Mouse (Mus musculus) cerebellum, postnatal 36 days (tissue): ENCODE results near the gene Lpar6.

Source experiments
- DNase-seq, 2 experiments: peaks; one replicate each; pipeline ENCODE4 v3.0.0; 2021 to 2022; ENCODE audit warnings: mixed read lengths in 2 of 2

Gene Lpar6

DNA sequence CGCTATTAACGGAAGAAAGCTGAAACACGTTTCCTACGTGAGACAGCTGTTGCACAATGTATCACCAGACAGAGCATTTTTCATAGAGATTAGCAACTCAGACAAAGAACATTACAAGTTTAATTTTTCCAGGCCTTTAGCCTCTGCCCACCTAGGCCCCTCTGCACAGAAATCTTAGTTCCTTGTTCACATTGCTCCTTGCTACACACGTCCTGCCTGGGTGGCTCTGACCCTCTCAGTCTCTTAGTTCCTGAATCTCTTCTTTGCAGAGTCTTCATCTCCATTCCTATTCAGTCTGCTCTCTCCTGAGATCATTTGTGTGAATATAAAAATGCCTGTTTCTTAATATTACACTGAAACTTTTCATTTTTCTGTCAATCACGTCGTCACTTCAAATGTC, 19.7 kb downstream of the Lpar6 start:
- DNase-seq: no peak

DNA sequence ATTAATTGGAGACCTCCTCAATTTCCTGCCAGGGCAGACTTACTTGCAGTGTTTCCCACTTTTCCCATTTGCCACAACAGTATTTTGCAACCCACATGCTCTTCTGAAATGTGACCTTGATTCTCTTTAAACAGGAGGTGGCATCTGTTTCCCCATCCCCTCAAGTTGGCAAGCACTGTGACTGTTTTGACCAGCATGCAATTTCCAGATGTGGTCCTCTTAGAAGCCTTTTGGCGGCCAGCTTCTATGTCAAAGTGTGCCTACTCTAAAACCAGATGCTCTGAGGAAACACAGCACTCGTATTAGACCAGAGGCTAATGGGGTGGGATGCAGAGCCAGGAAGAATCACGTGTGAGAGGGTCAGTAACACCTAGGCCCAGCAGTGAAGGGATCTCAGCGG, 20.5 kb downstream of the Lpar6 start:
- no peak for DNase-seq

DNA sequence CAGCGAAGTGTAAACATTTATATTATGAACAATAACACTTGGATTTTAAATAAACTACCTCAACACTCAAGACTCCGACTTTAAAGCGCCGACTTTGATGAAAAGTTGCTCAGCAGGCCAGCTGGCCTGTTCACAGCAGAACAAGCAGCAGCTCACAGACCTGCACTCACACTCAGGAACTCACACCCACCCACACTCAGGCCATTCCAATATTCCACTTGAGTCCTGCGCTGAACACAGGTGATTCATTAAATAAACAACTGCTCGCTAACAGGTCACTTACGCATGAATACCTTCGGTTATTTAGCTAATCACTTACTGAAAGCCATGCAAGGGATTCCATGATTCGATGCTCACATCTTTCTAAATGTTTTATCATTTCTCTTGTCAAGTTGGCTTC, 24.5 kb downstream of the Lpar6 start:
- DNase-seq: no peak

DNA sequence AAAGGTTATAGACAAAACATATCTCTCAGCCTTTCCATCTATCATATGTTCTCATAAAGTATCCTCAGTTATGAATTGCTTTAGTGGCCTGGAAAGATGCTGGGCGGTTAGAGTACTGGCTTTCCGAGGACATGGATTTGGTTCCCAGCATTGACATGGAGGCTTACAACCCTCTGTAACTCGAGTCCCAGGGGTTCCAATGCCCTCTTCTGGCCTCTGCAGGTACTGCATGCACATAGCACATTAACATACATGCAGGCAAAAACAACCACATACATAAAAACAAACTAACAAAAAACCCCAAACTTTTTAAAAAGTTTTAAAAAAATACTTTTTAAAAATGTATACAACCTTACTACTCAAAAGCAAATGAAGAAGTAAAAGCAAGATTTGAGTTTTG, 28.5 kb downstream of the Lpar6 start:
- DNase-seq: peak in 1 of 2 experiments; percentile 8

DNA sequence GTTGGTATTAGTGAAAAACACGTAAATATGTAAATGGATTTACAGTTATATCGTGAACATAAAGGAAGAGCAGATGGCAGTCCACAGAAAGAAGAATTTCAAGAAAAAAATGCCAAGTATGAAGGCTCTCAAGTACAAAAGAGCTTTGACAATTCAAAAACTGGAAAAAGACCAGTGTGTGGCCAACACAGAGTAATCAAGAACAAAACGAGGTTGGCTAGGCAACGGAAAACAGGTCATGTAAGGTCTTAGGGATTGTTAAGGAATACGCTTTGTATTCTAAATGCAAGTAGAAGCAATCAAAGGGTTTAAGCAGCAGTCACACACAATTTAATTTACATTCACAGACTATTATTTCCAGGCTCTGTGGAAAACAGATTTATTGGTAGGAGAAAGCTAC, 34.1 kb downstream of the Lpar6 start:
- DNase-seq: no peak

DNA sequence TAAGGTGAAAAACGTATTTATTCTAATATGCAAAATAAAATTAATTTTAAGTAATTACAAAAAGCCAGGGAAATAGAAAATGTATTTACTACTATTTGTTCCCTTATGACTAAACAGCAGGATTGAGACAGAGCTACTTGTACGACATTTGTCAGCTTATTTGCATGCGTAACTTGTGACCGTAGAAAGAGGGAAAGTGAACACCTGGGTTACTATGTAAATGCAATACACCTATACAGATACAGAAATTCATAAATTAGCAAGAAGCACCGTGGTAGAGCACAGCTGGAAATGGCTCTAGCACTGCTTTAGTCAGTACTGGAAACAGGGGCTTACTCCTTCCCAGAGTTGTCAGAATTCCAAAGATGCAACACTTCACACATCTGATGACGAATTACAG, 41.4 kb downstream of the Lpar6 start:
- DNase-seq: no peak

DNA sequence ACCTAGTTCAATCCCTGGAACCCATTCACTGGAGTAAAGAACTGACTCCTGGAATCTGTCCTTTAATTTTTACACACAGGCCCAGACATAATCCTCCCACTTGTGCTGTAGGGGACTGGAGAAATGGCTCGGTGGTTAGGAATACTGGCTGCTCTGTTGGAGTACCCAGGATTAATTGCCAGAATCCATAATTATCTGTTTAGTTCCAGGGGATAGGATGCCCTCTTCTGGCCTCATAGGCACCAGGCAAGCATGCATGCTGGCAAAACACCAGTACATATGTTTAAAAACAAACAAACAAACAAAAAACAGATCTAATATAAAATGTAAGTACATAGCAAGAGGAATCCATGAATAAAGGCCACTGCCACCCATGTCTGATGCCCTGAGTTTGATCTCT, 43.3 kb downstream of the Lpar6 start:
- DNase-seq: peak in 1 of 2 experiments; percentile 5

DNA sequence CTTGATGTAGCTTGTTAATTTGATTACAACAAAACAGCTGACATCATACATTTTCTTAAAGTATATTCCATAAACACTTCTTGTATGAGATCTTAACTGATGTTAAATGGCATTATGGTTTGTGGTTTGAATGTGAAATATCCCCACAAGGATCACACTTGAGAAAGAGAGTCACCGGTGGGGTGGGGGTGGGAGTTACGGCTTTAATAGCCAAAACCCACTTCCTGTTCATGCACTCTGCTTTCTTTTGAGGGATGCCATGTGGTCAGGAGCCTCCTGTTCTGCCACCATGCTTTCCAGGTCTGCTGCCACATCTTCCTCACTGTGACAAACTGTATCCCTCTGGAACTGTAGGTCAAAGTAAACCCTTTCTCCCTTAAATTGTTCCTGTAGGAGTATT, 52.2 kb downstream of the Lpar6 start:
- no peak for DNase-seq

DNA sequence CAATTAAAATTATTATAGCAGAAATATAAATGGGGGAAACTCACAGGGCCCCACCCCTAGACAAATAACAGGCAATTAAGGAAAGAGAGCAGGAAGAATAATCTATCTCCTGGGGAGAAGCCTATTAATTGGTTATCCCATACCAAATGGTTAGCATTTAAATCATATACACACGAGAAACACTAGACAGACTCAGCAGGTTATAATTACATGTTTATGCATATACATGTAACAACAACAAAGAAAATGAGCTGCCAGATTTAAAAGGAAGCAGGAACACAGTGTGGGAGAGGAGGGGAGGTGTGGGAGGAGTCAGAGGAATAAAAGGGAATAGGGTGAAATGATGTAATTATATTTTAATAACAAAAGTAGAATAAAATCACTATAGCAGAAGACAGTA, 54.7 kb downstream of the Lpar6 start:
- DNase-seq: no peak
